Mouse (Mus musculus) hindbrain, embryonic 16.5 days (tissue): ENCODE measurements around the gene Serac1. TPM values are rescaled to one million over a fixed set of nuclear protein-coding genes. Genes with fewer than 3 reads are reported as not detected.

Experiments
- ATAC-seq: fragments of 200-750 bp; cut with Nextera tagmentation; 2 replicates; pipeline ENCODE4 v1.8.0; 2017; ENCODE audit warnings: moderate TSS enrichment, moderate library complexity
- H3K27ac ChIP-seq: fragments of 300-500 bp; sonication (generic); 2 replicates; pipeline ENCODE4 v1.5.1; 2014; ENCODE audit warnings: low read depth, mild to moderate bottlenecking, control low read depth, low read length, moderate library complexity
- H3K27me3 ChIP-seq: fragments of 300-500 bp; sonication (generic); replicated peaks from 2 replicates; pipeline ENCODE4 v1.6.1; 2014; ENCODE audit warnings: low read length; ENCODE audit not compliant: control insufficient read depth, insufficient read depth
- H3K36me3 ChIP-seq: fragments of 300-500 bp; sonication (generic); 2 replicates; pipeline ENCODE4 v1.6.1; 2014; ENCODE audit warnings: mild to moderate bottlenecking, low read length, moderate library complexity, mixed read lengths; ENCODE audit not compliant: control insufficient read depth, insufficient read depth
- H3K4me1 ChIP-seq: fragments of 300-500 bp; sonication (generic); 2 replicates; pipeline ENCODE4 v1.6.1; 2014; ENCODE audit warnings: low read depth, low read length; ENCODE audit not compliant: control insufficient read depth, insufficient read depth
- H3K4me2 ChIP-seq: fragments of 300-500 bp; sonication (generic); 2 replicates; pipeline ENCODE4 v1.6.1; 2014; ENCODE audit warnings: mild to moderate bottlenecking, low read length, control low read depth, moderate library complexity
- H3K4me3 ChIP-seq: fragments of 300-500 bp; sonication (generic); 2 replicates; pipeline ENCODE4 v1.5.1; 2014; ENCODE audit warnings: mild to moderate bottlenecking, low read length, control low read depth, moderate library complexity
- H3K9ac ChIP-seq: fragments of 300-500 bp; sonication (generic); 2 replicates; pipeline ENCODE4 v1.6.1; 2014; ENCODE audit warnings: low read depth, mild to moderate bottlenecking, control low read depth, low read length, moderate library complexity
- H3K9me3 ChIP-seq: fragments of 300-500 bp; sonication (generic); 2 replicates; pipeline ENCODE4 v1.6.1; 2014; ENCODE audit warnings: mild to moderate bottlenecking, low read length, moderate library complexity; ENCODE audit not compliant: control insufficient read depth
- WGBS: fragments of 180-500 bp; shearing (Covaris S2); extraction: QIAGEN DNeasy Blood & Tissue Kit; methylation state at CpG from one replicate; pipeline ENCODE4 v1.1.7; 2014; 5-methylcytosine and 5-hydroxymethylcytosine counted together
- polyA plus RNA-seq: library from polyadenylated mRNA; unstranded; fragments of >200 nt; fragmentation: Nextera tagmentation; extraction: Ambion mirVana; gene quantifications from 2 replicates; pipeline ENCODE4 v1.2.1, GENCODE M21; 2015

The Serac1 gene
- polyA plus RNA-seq, 1 experiment from 2014 or later = 12.5 TPM

GRCm38 (mm10) chr17:6003661-6004060 is 75.9 kb downstream of the Serac1 start:
- ATAC-seq = no peak
- Histone ChIP-seq H3K27me3 (no peaks in the 10 kb centered on the region), H3K4me3 (no peak overlapping the region), H3K36me3 (no peaks in the 10 kb centered on the region), H3K9ac (no peak overlapping the region), H3K4me1 (peaks cover 14% of the 10 kb centered on the region), H3K27ac (no peak overlapping the region), H3K9me3 (no peaks in the 10 kb centered on the region), H3K4me2 (no peak overlapping the region)
- 97% methylated on average over 6 of the region's 6 CpGs for WGBS

GRCm38 (mm10) chr17:6002563-6002962 is 77.0 kb downstream of the Serac1 start:
- 93% methylated on average over 6 of the region's 6 CpGs for WGBS
- H3K4me2 ChIP-seq = no peak overlapping the region
- H3K9me3 ChIP-seq = no peaks in the 10 kb centered on the region
- H3K9ac ChIP-seq = no peak overlapping the region
- ATAC-seq = no peak
- peaks cover 14% of the 10 kb centered on the region for H3K4me1 ChIP-seq
- no peak overlapping the region for H3K27ac ChIP-seq
- no peaks in the 10 kb centered on the region for H3K27me3 ChIP-seq
- H3K36me3 ChIP-seq = no peaks in the 10 kb centered on the region
- H3K4me3 ChIP-seq = no peak overlapping the region

- H3K4me3 ChIP-seq = no peak overlapping the region
- H3K27ac ChIP-seq = no peak overlapping the region
- H3K36me3 ChIP-seq = no peaks in the 10 kb centered on the region
- no peaks in the 10 kb centered on the region for H3K9me3 ChIP-seq
- H3K27me3 ChIP-seq = no peaks in the 10 kb centered on the region
- WGBS = 75% methylated on average over 7 of the region's 7 CpGs
- no peak for ATAC-seq
- H3K4me1 ChIP-seq = peaks cover 18% of the 10 kb centered on the region
- no peak overlapping the region for H3K4me2 ChIP-seq
- no peak overlapping the region for H3K9ac ChIP-seq
Measured at GRCm38 (mm10) chr17:6001836-6002235, 77.7 kb downstream of the Serac1 start.

- no peak for ATAC-seq
- 79% methylated on average over 6 of the region's 6 CpGs for WGBS
- no peak overlapping the region for H3K27ac ChIP-seq
- peaks cover 16% of the 10 kb centered on the region for H3K4me1 ChIP-seq
- H3K36me3 ChIP-seq = no peaks in the 10 kb centered on the region
- no peak overlapping the region for H3K4me3 ChIP-seq
- H3K9ac ChIP-seq = no peak overlapping the region
- H3K9me3 ChIP-seq = no peaks in the 10 kb centered on the region
- H3K27me3 ChIP-seq = no peaks in the 10 kb centered on the region
- H3K4me2 ChIP-seq = no peak overlapping the region
Measured at GRCm38 (mm10) chr17:6001389-6001788, 78.2 kb downstream of the Serac1 start.

- Histone ChIP-seq H3K27me3 (no peaks in the 10 kb centered on the region), H3K9ac (no peak overlapping the region), H3K4me3 (no peak overlapping the region), H3K36me3 (no peaks in the 10 kb centered on the region), H3K4me1 (peaks cover 11% of the 10 kb centered on the region), H3K4me2 (no peak overlapping the region), H3K27ac (no peak overlapping the region), H3K9me3 (no peaks in the 10 kb centered on the region)
- 85% methylated on average over 8 of the region's 8 CpGs for WGBS
- no peak for ATAC-seq
Measured at GRCm38 (mm10) chr17:6000864-6001319, 78.6 kb downstream of the Serac1 start.

- 89% methylated on average over 5 of the region's 5 CpGs for WGBS
- no peak overlapping the region for H3K27ac ChIP-seq
Measured at GRCm38 (mm10) chr17:5999039-5999543, 80.5 kb downstream of the Serac1 start.

GRCm38 (mm10) chr17:5998235-5998500 is 81.4 kb downstream of the Serac1 start:
- H3K9ac ChIP-seq = no peak overlapping the region
- no peaks in the 10 kb centered on the region for H3K9me3 ChIP-seq
- H3K36me3 ChIP-seq = no peaks in the 10 kb centered on the region
- no peak overlapping the region for H3K4me3 ChIP-seq
- no peak overlapping the region for H3K4me2 ChIP-seq
- ATAC-seq = no peak
- no peak overlapping the region for H3K27ac ChIP-seq
- 0 out of 2 replicates have a peak, but pooled peaks cover 4% of the 10 kb centered on the region for H3K4me1 ChIP-seq
- H3K27me3 ChIP-seq = no peaks in the 10 kb centered on the region

More at GRCm38 (mm10) chr17:5999039-5999543, 80.5 kb downstream of the Serac1 start:
- Histone ChIP-seq H3K9me3 (no peaks in the 10 kb centered on the region), H3K36me3 (no peaks in the 10 kb centered on the region), H3K4me2 (no peak overlapping the region), H3K4me1 (0 out of 2 replicates have a peak, but pooled peaks cover 4% of the 10 kb centered on the region), H3K27me3 (no peaks in the 10 kb centered on the region), H3K9ac (no peak overlapping the region), H3K4me3 (no peak overlapping the region)
- no peak for ATAC-seq

- Histone ChIP-seq H3K9ac (no peak overlapping the region), H3K4me2 (no peak overlapping the region), H3K27me3 (no peaks in the 10 kb centered on the region), H3K36me3 (no peaks in the 10 kb centered on the region), H3K9me3 (no peaks in the 10 kb centered on the region), H3K27ac (no peak overlapping the region), H3K4me3 (no peak overlapping the region), H3K4me1 (0 out of 2 replicates have a peak, but pooled peaks cover 4% of the 10 kb centered on the region)
- WGBS = 61% methylated on average over 16 of the region's 16 CpGs
- ATAC-seq = peak; percentile 58; the same call in 1 of the 2 replicates
Measured at GRCm38 (mm10) chr17:5997380-5998234, 81.9 kb downstream of the Serac1 start.

GRCm38 (mm10) chr17:5996589-5996988 is 83.0 kb downstream of the Serac1 start:
- H3K9ac ChIP-seq = no peak overlapping the region
- no peaks in the 10 kb centered on the region for H3K27me3 ChIP-seq
- 86% methylated on average over 14 of the region's 14 CpGs for WGBS

More at GRCm38 (mm10) chr17:5996589-5996988, 83.0 kb downstream of the Serac1 start:
- ATAC-seq = no peak
- Histone ChIP-seq H3K27ac (no peak overlapping the region), H3K4me2 (no peak overlapping the region), H3K4me3 (no peak overlapping the region), H3K9me3 (no peaks in the 10 kb centered on the region), H3K36me3 (no peaks in the 10 kb centered on the region), H3K4me1 (0 out of 2 replicates have a peak, but pooled peaks cover 4% of the 10 kb centered on the region)
